Mouse (Mus musculus): Measurements from ENCODE around the gene Tnr.

Tnr gene

DNA sequence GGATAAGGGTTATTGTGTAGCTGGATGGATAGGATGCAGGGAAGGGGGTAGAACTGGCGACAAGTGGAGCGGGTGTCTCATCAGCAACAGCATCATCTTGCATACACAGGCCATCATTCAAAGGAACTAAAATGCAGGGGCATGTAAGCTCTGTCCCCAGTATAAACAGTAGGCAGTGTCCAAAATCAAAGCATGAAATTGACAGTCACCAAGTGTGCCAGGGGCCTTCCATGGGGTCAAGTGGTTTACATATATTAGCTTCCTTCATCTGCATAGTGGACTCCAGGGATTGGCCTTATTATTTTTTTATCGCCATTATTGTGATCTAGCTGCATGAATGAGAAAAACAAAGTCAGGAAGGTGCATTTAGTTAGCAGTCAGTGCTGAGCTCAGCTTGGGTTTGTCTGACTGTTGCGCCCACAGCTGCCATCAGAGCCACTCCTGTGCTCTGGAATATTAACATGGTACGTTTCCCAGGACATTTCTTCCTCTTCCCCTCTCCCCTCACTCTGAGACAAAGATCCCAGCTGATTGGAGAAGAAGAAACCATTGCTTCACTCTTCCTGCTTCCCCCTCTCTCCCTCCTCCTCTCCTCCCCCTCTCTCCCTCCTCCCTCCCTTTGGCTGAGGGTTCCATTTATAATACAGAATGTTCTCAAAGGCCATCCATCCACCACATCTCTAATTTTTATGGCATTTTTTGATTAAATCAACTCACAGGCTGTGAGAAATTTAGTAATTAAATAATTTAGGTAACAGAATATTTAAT is 106.4 kb downstream of the Tnr start:
- no peaks in the 10 kb centered on the region for H3K36me3 ChIP-seq (ENCODE audit: control insufficient read depth, insufficient read depth, low read length, poor library complexity, severe bottlenecking)

GRCm38 (mm10) chr1:159632558-159632957 is 109.0 kb downstream of the Tnr start:
- no peak for DNase-seq (ENCODE audit: low read depth, low spot score)
- Histone ChIP-seq H3K36me3 (ENCODE audit: control insufficient read depth, insufficient read depth, low read length, poor library complexity, severe bottlenecking) (no peaks in the 10 kb centered on the region), H3K27me3 (ENCODE audit: control insufficient read depth, insufficient read depth, low read length, poor library complexity, severe bottlenecking) (no peaks in the 10 kb centered on the region)

More for the DNA sequence above, 106.4 kb downstream of the Tnr start:
- H3K27me3 ChIP-seq (ENCODE audit: control insufficient read depth, insufficient read depth, low read length, poor library complexity, severe bottlenecking), result no peaks in the 10 kb centered on the region
- DNase-seq (ENCODE audit: low read depth, low spot score), result no peak

GRCm38 (mm10) chr1:159639408-159639807 is 115.8 kb downstream of the Tnr start:
- H3K27me3 ChIP-seq (ENCODE audit: control insufficient read depth, insufficient read depth, low read length, poor library complexity, severe bottlenecking), result no peaks in the 10 kb centered on the region
- DNase-seq (ENCODE audit: low read depth, low spot score), result no peak
- H3K36me3 ChIP-seq (ENCODE audit: control insufficient read depth, insufficient read depth, low read length, poor library complexity, severe bottlenecking), result no peaks in the 10 kb centered on the region

DNA sequence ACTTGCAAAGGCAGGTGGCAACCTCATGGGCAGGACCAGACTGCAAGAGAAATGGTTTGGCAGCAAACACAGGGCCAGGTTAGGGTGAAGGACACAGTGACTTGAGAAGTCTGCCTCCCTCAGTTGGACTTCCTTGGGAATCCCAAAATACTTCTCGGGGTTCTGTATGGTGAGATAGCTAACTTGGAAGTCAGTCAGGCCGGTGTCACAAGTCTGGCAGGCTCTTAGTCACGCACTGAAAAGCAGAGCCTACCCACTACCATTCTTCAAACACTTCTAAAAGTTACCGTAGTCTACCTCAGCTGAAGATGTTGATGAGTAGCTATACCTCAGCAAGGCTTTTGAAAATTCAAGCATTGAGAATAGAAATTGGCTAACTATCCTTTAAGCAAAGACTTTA is 122.2 kb downstream of the Tnr start:
- no peaks in the 10 kb centered on the region for H3K36me3 ChIP-seq (ENCODE audit: control insufficient read depth, insufficient read depth, low read length, poor library complexity, severe bottlenecking)
- H3K27me3 ChIP-seq (ENCODE audit: control insufficient read depth, insufficient read depth, low read length, poor library complexity, severe bottlenecking), result no peaks in the 10 kb centered on the region
- no peak for DNase-seq (ENCODE audit: low read depth, low spot score)

- H3K36me3 ChIP-seq (ENCODE audit: control insufficient read depth, insufficient read depth, low read length, poor library complexity, severe bottlenecking), result no peaks in the 10 kb centered on the region
- DNase-seq (ENCODE audit: low read depth, low spot score), result no peak
These were observed 126.9 kb downstream of the Tnr start for GRCm38 (mm10) chr1:159650486-159650885.

DNA sequence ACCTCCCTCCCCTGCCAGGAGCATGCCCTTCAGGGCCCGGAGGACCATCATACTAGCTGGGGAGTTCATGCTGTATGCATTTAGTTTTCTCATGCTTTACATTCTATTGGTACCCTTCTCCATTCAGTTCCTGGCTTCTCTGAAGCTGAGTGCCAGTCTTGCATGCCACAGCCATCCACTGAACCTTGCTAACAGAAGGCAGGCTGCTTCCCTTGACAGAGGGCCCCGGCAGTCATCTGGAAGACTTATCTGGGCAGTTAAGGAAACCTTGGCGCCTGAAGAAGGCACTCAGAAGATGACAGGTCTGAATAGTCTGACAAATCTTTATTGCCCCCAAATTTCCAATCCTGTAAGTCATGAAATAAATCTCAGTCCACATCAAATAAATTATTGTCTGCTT is 131.7 kb downstream of the Tnr start:
- H3K36me3 ChIP-seq (ENCODE audit: control insufficient read depth, insufficient read depth, low read length, poor library complexity, severe bottlenecking), result no peaks in the 10 kb centered on the region
- DNase-seq (ENCODE audit: low read depth, low spot score), result no peak

More at GRCm38 (mm10) chr1:159650486-159650885, 126.9 kb downstream of the Tnr start:
- no peaks in the 10 kb centered on the region for H3K27me3 ChIP-seq (ENCODE audit: control insufficient read depth, insufficient read depth, low read length, poor library complexity, severe bottlenecking)

DNA sequence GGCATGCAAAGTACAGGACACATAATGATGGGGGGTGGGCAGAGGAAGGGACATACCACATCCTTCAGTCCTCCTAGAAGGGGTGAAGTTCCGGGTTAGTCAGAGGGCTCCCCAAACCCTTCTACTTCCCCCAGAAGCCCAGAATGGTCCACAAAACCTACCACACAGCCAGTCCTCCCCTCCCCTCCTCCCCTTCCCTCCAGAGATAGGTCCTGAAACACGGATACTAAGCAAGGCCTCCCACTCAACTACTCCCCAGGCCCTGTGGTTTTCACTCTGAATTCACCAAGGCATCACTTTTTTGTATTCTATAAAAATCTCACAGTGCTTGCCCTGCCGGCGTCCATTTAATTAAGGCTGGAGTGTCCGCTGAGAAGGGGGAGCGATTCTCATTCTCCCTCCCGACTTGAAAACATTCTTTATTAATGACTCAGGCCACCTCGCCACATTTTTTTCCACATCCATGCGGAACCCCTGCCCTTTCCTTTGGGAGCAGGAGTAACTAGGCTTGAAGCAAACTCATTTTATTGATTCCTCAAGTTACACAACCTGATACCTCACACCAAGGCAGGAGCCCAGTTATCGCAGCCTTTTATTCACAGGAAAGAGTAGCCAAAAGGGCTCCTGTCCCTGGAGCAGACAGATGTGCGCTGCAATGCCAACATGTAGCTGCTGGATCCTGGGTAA is 134.4 kb downstream of the Tnr start:
- no peak for DNase-seq (ENCODE audit: low read depth, low spot score)
- Histone ChIP-seq H3K27me3 (ENCODE audit: control insufficient read depth, insufficient read depth, low read length, poor library complexity, severe bottlenecking) (no peaks in the 10 kb centered on the region), H3K36me3 (ENCODE audit: control insufficient read depth, insufficient read depth, low read length, poor library complexity, severe bottlenecking) (no peaks in the 10 kb centered on the region)

More for the DNA sequence above, 131.7 kb downstream of the Tnr start:
- no peaks in the 10 kb centered on the region for H3K27me3 ChIP-seq (ENCODE audit: control insufficient read depth, insufficient read depth, low read length, poor library complexity, severe bottlenecking)

- no peak for DNase-seq (ENCODE audit: low read depth, low spot score)
- Histone ChIP-seq H3K27me3 (ENCODE audit: control insufficient read depth, insufficient read depth, low read length, poor library complexity, severe bottlenecking) (no peaks in the 10 kb centered on the region), H3K36me3 (ENCODE audit: control insufficient read depth, insufficient read depth, low read length, poor library complexity, severe bottlenecking) (no peaks in the 10 kb centered on the region)
These were observed 137.3 kb downstream of the Tnr start for GRCm38 (mm10) chr1:159660620-159661501.

- no peaks in the 10 kb centered on the region for H3K36me3 ChIP-seq (ENCODE audit: control insufficient read depth, insufficient read depth, low read length, poor library complexity, severe bottlenecking)
- H3K27me3 ChIP-seq (ENCODE audit: control insufficient read depth, insufficient read depth, low read length, poor library complexity, severe bottlenecking), result no peaks in the 10 kb centered on the region
- DNase-seq (ENCODE audit: low read depth, low spot score), result no peak
These were observed 140.9 kb downstream of the Tnr start for GRCm38 (mm10) chr1:159664496-159664895.

- H3K27me3 ChIP-seq (ENCODE audit: control insufficient read depth, insufficient read depth, low read length, poor library complexity, severe bottlenecking), result no peaks in the 10 kb centered on the region
- DNase-seq (ENCODE audit: low read depth, low spot score), result no peak
These were observed 141.4 kb downstream of the Tnr start for GRCm38 (mm10) chr1:159664945-159665344.

DNA sequence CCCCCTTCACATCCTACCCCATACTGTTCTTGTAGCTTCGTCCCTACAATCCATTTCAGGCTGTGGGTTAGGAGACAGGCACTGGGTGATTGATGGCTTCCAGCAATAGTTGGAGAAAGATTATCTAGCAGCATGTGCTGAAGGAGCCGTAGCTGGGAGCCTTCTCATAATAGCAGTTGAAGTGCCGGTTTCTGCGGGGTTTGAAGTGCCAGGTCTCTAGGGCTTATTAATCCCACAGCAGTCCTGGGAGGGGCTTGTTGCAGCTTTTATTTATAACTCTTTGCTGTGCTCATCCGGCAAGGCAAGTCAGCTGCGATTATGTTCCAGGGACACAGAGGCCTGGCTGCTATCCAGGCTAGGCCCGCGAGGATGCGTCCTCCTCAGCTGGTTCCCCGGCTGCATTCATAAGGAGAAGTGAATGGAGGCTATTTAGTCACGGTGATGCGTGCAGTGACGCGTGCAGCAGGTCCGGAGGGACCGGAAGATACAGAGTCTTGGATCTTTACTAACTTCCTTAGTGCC is 147.1 kb downstream of the Tnr start:
- Histone ChIP-seq H3K36me3 (ENCODE audit: control insufficient read depth, insufficient read depth, low read length, poor library complexity, severe bottlenecking) (no peaks in the 10 kb centered on the region), H3K27me3 (ENCODE audit: control insufficient read depth, insufficient read depth, low read length, poor library complexity, severe bottlenecking) (no peaks in the 10 kb centered on the region)
- DNase-seq (ENCODE audit: low read depth, low spot score), result no peak

More at GRCm38 (mm10) chr1:159664945-159665344, 141.4 kb downstream of the Tnr start:
- H3K36me3 ChIP-seq (ENCODE audit: control insufficient read depth, insufficient read depth, low read length, poor library complexity, severe bottlenecking), result no peaks in the 10 kb centered on the region

DNA sequence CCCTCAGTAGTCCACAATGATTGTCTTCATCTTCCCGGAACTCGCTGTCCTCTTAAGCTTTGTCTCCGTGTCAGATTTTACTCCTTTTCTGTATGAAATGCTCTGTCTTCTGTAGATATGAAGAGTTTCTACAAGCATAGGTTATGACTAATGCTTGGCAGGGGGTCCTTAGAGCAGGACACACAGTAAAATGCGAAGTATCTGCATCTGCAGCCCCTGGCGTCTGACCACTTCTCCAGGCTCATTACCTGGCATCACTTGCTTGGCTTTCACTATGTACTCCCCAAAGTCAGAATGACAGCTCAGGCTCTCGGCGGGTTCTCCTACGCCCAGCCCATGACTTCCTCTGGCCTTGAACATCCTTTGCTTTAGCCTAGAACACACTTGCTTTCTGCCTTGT is 147.6 kb downstream of the Tnr start:
- Histone ChIP-seq H3K36me3 (ENCODE audit: control insufficient read depth, insufficient read depth, low read length, poor library complexity, severe bottlenecking) (no peaks in the 10 kb centered on the region), H3K27me3 (ENCODE audit: control insufficient read depth, insufficient read depth, low read length, poor library complexity, severe bottlenecking) (no peaks in the 10 kb centered on the region)
- DNase-seq (ENCODE audit: low read depth, low spot score), result no peak

DNA sequence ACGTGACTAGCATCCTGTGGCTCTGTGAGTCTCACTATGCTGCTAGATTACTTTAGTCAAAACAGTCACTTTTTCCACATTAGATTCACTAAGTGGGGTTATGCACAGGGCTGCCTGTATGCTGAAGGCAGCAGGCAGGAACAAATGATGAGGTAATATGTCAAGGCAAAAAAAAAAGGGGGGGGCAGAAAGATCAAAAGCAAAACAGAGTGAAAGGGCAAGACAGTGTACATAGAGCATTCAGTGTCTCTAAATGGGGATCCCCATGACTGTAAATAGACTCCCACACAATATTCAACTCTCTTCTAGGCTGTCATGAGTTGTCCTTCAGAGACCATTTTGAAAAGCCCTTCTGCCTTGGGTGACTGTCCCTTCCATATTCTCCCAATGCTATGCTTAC is 150.7 kb downstream of the Tnr start:
- Histone ChIP-seq H3K36me3 (ENCODE audit: control insufficient read depth, insufficient read depth, low read length, poor library complexity, severe bottlenecking) (no peaks in the 10 kb centered on the region), H3K27me3 (ENCODE audit: control insufficient read depth, insufficient read depth, low read length, poor library complexity, severe bottlenecking) (no peaks in the 10 kb centered on the region)
- no peak for DNase-seq (ENCODE audit: low read depth, low spot score)

DNA sequence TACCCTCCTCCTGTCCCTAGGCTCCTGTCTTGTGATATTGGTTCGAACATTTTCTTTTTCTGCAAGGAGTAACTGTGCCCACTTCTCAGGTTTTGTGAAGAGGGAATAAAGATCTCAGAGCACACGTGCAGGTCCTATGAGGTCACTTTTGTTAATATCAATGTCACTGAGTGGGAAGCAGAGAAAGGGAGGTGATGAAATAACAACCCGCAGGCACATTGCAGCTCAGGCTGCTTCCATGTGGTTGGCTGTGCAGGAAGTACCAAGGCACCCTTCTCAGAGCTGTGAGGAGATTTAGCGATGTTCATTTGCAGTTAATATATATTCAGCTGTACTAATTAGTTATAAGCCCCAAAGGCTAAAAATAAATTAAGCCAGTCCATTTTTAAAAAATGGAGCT is 151.9 kb downstream of the Tnr start:
- DNase-seq (ENCODE audit: low read depth, low spot score), result no peak
- H3K36me3 ChIP-seq (ENCODE audit: control insufficient read depth, insufficient read depth, low read length, poor library complexity, severe bottlenecking), result no peaks in the 10 kb centered on the region
- H3K27me3 ChIP-seq (ENCODE audit: control insufficient read depth, insufficient read depth, low read length, poor library complexity, severe bottlenecking), result no peaks in the 10 kb centered on the region

Measured in splenic B cell, adult 2 months (primary cell).